ENCODE assay signal across 8 mouse cellular contexts in genomic region chr17:12195137-12195536, GRCm38 (mm10).
DNase-seq lines count a peak whose midpoint lies in the region; ATAC-seq lines count a peak whose summit lies in the region.

No protein-coding gene starts in this region.

- no peaks in the 10 kb centered on the region for H3K27me3 ChIP-seq in neural tube, embryonic 12.5 days (replicated peaks)
- H3K27me3 ChIP-seq in stomach, embryonic 16.5 days (ENCODE audit: control insufficient read depth, insufficient read depth, low read length) = no peaks in the 10 kb centered on the region
- no peaks in the 10 kb centered on the region for H3K27me3 ChIP-seq in forebrain, embryonic 15.5 days

- no peak overlapping the region for H3K4me2 ChIP-seq in neural tube, embryonic 12.5 days (replicated peaks)
- peak overlapping the region; percentile 28 for H3K4me2 ChIP-seq in stomach, embryonic 16.5 days (ENCODE audit: low read depth, low read length)
- no peak overlapping the region for H3K4me2 ChIP-seq in forebrain, embryonic 15.5 days (replicated peaks)

- H3K9me3 ChIP-seq in neural tube, embryonic 12.5 days = no peaks in the 10 kb centered on the region
- H3K9me3 ChIP-seq in stomach, embryonic 16.5 days (replicated peaks; ENCODE audit: control insufficient read depth, low read length) = no peaks in the 10 kb centered on the region
- no peaks in the 10 kb centered on the region for H3K9me3 ChIP-seq in forebrain, embryonic 15.5 days

- WGBS in neural tube, embryonic 12.5 days = 68% methylated on average over 5 of the region's 5 CpGs
- 9% methylated on average over 5 of the region's 5 CpGs for WGBS in stomach, embryonic 16.5 days
- 66% methylated on average over 5 of the region's 5 CpGs for WGBS in forebrain, embryonic 15.5 days

- peak; percentile 52 for DNase-seq in CD4-positive, CD25-positive, alpha-beta regulatory T cell, adult 2 months (ENCODE audit: low read depth, low spot score)
- DNase-seq in neural tube, embryonic 10.5 days (ENCODE audit: extremely low spot score, low spot score) = no peak
- peak; percentile 19 to 29 for DNase-seq in kidney, postnatal 36 days
- no peak for DNase-seq in layer of hippocampus, postnatal 36 days

- no peak for ATAC-seq in CD4-positive, CD25-positive, alpha-beta regulatory T cell, adult 4 months
- no peak for ATAC-seq in neural tube, embryonic 12.5 days (ENCODE audit: low FRiP score, low read depth)
- peak; percentile 61; the same call in 1 of the 2 replicates for ATAC-seq in stomach, embryonic 16.5 days (ENCODE audit: insufficient read depth, low FRiP score)
- no peak for ATAC-seq in forebrain, embryonic 15.5 days (replicated peaks)

- H3K4me3 ChIP-seq in neural tube, embryonic 12.5 days = no peak overlapping the region
- H3K4me3 ChIP-seq in stomach, embryonic 16.5 days (replicated peaks; ENCODE audit: low read length) = no peak overlapping the region
- H3K4me3 ChIP-seq in forebrain, embryonic 15.5 days = no peak overlapping the region

- H3K9ac ChIP-seq in neural tube, embryonic 12.5 days = peak overlapping the region; percentile 33; the same call in 1 of the 2 replicates
- peak overlapping the region; percentile 36; the same call in 1 of the 2 replicates for H3K9ac ChIP-seq in stomach, embryonic 16.5 days (ENCODE audit: low read length)
- no peak overlapping the region for H3K9ac ChIP-seq in forebrain, embryonic 15.5 days (replicated peaks)

- peaks cover 9% of the 10 kb centered on the region for H3K36me3 ChIP-seq in neural tube, embryonic 12.5 days
- no peaks in the 10 kb centered on the region for H3K36me3 ChIP-seq in stomach, embryonic 16.5 days (ENCODE audit: control insufficient read depth, insufficient read depth, low read length)
- H3K36me3 ChIP-seq in forebrain, embryonic 15.5 days = 0 out of 2 replicates have a peak, but pooled peaks cover 4% of the 10 kb centered on the region

- no peak overlapping the region for H3K27ac ChIP-seq in neural tube, embryonic 12.5 days
- peak overlapping the region; percentile 84 for H3K27ac ChIP-seq in stomach, embryonic 16.5 days (ENCODE audit: low read length)
- H3K27ac ChIP-seq in forebrain, embryonic 15.5 days (replicated peaks) = no peak overlapping the region

- peaks cover 5% of the 10 kb centered on the region; the same call in 1 of the 2 replicates for H3K4me1 ChIP-seq in neural tube, embryonic 12.5 days
- peaks cover 10% of the 10 kb centered on the region; the same call in 1 of the 2 replicates for H3K4me1 ChIP-seq in stomach, embryonic 16.5 days (ENCODE audit: control insufficient read depth, insufficient read depth, low read length)
- H3K4me1 ChIP-seq in forebrain, embryonic 15.5 days = 0 out of 2 replicates have a peak, but pooled peaks cover 6% of the 10 kb centered on the region

Comparison
In these comparisons a context has a peak if more than half of its experiments do, and no peak if none do; other contexts are left out.
1. DNase-seq: peak in CD4-positive, CD25-positive, alpha-beta regulatory T cell, adult 2 months (single experiment) and kidney, postnatal 36 days (2 of 2); none in neural tube, embryonic 10.5 days (single experiment) and layer of hippocampus, postnatal 36 days (0 of 2).